Mouse (Mus musculus): ENCODE measurements at regions not wholly inside any gene's neighbourhood (a gene's known extent, or its start where the extent isn't known, plus 50 kb on each side); places are given as distances from the start of the nearest gene placed in this dataset.

- DNase-seq (ENCODE audit: low spot score in 2 of 2) = no peak
Measured at GRCm38 (mm10) chr3:21962921-21963732, 113.3 kb upstream of the Tbl1xr1 start.

GRCm38 (mm10) chr3:21963733-21964351 is 112.6 kb upstream of the Tbl1xr1 start:
- no peak for DNase-seq (ENCODE audit: low spot score in 2 of 2)

DNA sequence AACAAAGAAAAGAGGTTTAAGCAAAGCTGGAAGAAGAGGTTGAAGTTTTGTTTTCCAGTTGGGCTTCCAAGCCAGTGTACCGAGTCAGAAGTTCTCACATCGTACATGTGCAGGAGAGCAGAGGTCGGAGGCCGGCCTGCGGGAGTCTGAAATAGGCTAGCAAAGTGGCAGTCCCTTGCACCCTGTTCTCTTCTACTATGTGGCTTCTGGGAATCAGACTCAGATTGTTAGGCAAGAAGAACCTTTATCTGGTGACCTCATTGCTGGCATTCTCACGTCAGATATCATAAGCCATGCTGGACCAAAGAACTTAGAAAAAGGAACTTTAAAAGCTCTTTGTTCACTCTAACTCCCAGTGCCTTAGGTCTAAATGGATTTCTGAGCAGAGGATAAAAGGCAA is 112.0 kb upstream of the Tbl1xr1 start:
- no peak for DNase-seq (ENCODE audit: low spot score in 2 of 2)

DNA sequence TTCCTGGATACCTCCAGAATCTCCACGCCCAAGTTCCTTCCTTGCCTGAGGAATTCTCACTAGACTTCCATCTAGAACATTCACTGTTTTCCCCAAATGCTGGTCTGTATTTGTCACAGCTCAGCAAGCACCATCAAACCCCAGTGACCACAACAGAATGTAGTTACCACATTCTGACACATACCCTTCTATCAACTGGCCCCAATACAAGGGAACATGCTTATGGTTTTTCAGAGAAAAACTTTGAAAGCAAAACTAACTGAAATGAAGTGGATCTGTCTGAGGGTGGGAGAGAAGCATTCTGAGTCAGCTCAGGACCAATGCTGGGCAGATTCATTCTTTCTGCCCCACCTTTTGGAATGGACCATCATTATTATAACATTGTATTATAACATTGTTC is 110.9 kb upstream of the Tbl1xr1 start:
- no peak for DNase-seq (ENCODE audit: low spot score in 2 of 2)

DNA sequence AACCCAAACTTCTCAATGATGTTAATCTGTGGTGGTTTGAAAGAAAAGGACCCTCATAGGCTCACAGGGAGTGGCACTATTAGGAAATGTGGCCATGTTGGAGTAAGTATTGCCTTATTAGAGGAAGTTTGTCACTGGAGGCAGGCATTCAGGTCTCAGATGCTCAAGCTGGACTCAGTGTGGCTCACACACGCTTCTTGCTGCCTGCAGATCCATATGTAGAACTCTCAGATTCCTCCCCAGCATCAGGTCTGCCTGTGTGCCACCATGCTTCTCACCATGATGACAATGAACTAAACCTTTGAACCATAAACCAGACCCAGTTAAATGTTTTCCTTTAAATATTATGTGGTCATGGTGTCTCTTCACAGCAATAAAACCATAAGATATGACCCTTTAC is 104.7 kb upstream of the Tbl1xr1 start:
- DNase-seq (ENCODE audit: low spot score in 2 of 2) = no peak

DNA sequence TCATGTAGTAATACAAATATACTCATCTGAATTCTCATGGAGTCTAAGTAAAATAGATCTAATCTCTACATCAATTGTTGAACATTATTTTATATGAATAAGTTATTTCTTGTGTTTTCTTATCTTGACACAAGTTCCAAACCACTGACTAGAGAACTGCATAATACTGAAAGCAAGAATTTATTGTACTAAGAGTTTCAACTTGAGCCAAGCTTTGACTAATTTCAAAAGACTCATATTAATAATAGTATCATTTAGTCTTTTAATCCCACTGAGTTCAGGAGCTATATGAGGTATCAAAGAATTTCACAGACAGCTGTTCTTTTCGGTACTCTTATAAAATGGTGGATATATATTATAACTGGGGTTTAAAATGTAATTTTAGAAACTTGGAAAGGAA is 103.3 kb upstream of the Tbl1xr1 start:
- no peak for DNase-seq (ENCODE audit: low spot score in 2 of 2)

DNA sequence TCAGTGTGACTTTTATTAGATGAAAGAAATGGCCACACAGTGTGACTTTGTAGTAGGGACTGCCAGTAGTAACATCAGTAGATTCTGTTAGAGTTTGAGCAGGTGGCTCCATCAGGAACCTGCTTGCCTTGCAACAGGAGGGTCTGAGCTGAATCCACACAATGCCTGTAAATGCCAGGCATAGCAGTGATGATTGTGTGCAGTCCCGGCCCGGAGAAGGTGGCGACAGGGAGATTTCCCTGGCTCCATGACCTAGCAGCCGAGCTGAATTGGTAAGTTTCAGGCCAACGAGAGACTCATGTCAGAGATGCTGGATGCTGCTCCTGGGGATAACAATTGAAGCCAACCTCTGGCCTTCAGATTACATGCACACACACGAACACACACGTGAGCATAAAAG is 102.8 kb upstream of the Tbl1xr1 start:
- DNase-seq (ENCODE audit: low spot score in 2 of 2) = no peak

DNA sequence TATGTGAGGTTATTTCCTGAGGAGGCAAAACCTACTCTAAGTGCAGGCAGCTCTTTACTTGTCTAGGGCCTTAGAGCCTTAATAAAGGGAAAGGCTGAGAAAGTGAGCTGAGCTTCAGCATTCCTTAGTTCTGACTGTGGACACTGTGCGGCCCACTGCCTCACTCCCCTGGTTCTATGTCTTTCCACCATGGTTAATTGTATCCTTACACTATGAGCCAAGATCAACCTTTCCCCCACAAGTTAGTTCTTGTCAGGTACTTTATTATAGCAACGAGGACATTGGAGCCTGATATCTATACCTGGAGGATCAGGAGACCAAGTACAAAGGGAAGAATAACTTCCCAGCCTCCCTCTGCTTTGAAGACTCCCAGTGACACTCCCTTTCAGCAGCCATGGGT is 101.7 kb upstream of the Tbl1xr1 start:
- no peak for DNase-seq (ENCODE audit: low spot score in 2 of 2)

- no peak for DNase-seq (ENCODE audit: low spot score in 2 of 2)
Measured at GRCm38 (mm10) chr3:21977775-21978174, 98.7 kb upstream of the Tbl1xr1 start.

GRCm38 (mm10) chr3:21982991-21983390 is 93.5 kb upstream of the Tbl1xr1 start:
- no peak for DNase-seq (ENCODE audit: low spot score in 2 of 2)

GRCm38 (mm10) chr3:21983993-21984725 is 92.3 kb upstream of the Tbl1xr1 start:
- DNase-seq (ENCODE audit: low spot score in 2 of 2) = no peak

DNA sequence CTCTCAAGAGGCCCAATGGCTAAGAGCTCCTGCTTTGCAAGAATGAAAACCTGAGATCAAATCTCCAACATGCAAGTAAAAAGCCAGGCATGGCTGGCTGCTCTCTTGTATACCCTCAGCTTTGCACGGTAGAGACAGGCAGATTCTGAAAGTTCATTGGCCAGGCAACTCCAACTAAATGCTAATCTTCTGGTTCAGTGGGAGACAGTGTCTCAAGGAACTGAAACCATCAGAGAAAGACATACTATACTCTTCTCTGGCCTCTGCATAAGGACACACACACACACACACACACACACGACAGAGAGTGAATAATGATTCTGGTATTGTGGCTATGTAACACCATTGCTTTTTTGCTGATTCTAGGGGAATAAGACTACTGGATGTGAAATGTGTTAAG is 91.6 kb upstream of the Tbl1xr1 start:
- DNase-seq (ENCODE audit: low spot score in 2 of 2) = no peak

DNA sequence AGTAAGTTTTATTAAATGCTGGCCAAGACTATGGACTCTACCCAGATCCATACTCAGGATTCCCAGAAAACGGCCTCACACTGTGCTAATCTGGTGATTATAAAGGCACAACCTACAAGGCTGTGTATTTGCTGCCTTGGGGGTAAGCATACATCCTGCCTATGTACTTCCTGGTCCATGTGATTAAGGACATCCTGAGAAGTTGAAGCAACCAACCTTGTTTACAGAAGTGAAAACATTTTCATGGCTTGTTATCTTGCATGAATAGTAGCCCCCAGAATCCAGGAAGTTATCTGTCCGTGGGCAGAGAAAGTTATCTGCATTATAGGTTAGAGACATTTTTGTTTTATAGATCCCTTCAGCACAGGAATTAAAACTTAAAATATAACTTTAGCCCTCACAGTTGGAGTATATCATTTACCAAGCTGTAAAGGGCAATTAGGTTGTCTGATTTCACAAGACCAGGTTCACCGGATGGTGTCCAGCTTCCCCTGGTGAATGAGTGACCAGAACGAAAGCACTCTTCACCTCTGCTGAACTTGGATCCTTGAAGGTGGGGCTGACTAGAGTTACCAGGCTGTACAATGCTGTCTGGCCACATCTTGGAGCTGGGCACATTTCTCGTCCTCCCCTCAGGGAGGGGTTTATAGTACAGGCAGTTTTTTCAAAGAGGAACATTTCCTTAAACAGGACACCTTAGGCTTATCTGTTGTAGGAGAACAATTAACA is 90.1 kb upstream of the Tbl1xr1 start:
- DNase-seq (ENCODE audit: low spot score in 2 of 2) = no peak

- no peak for DNase-seq (ENCODE audit: low spot score in 2 of 2)
Measured at GRCm38 (mm10) chr3:21986893-21987250, 89.6 kb upstream of the Tbl1xr1 start.

GRCm38 (mm10) chr3:21987455-21988009 is 88.9 kb upstream of the Tbl1xr1 start:
- no peak for DNase-seq (ENCODE audit: low spot score in 2 of 2)

GRCm38 (mm10) chr3:21988010-21988531 is 88.4 kb upstream of the Tbl1xr1 start:
- DNase-seq (ENCODE audit: low spot score in 2 of 2) = peak; percentile 16 to 42

DNA sequence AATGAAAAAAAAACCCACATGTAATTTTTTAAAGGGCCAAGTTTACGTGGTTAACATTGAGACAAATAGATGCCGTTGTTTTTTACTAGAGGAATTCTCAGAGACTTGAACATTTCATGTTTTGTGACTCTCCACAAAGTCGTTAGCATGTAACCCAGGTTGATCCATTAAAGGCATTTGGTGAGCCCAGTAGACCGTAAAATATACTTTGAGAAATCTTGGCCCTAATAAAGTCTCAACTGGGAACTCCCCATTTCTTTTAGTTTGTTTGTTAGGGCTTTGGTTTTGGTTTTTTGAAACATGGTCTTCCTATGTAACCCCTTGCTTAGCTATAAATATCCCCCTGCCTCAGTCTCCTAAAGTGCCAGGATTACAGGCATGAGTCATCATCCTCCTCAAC is 85.9 kb upstream of the Tbl1xr1 start:
- no peak for DNase-seq (ENCODE audit: low spot score in 2 of 2)

GRCm38 (mm10) chr3:21991681-21992152 is 84.7 kb upstream of the Tbl1xr1 start:
- DNase-seq (ENCODE audit: low spot score in 2 of 2) = peak in 1 of 2 experiments; percentile 5

DNA sequence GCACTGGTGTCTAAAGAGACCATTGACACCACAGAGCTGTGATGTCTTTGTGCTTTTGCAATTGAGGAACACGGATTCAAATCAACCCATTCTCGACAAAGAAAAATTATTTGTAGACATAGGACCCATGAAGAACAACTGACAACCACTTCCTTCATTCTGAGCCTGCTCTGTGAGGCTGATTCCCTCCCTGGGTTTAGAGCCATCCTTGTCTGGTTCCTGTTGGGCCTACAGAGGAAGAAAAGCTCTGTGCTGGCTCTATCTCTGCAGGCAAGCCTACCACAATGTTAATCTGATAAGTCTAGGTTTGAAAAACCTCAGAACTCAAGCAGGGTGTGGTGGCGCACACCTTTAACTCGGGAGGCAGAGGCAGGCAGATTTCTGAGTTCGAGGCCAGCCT is 84.2 kb upstream of the Tbl1xr1 start:
- DNase-seq (ENCODE audit: low spot score in 2 of 2) = no peak

GRCm38 (mm10) chr3:21993961-21994360 is 82.5 kb upstream of the Tbl1xr1 start:
- no peak for DNase-seq (ENCODE audit: low spot score in 2 of 2)

DNA sequence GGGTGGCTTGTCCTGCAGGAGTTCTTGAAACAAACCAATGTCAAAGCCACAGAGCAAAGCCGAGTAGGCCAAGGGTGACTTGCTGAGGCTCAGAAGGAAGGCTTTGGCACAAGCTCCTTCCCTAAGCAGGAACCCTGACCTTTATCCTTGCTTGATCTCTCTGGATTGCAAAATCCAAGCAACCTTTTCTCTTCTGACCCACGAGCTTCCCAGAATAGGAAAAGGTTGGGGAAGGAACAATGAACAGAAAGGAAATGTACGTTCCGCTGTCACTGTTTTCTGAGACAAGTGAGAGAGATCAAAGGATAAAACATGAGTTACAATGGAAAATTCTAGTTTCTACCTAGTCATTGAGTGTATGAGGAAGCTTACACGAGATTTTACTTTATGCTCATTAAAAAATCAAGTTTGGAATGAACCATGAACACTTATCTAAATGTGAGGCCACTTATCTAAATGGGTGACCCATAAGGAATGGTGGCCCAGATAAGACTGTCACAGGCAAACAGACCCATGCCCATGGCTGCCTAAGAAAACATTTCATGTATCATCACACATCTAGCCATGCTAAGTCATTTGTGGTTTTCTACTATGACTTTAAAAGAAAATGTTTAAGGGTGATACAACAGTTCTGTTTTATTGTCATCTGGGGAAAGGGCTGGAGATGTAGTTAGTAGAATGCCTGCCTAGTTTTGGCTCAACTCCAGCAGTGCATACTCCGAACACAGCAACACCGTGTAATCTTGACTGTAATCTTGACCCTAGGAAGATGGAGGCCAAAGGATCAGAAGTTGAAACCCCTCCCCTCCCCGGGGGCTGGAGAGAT is 80.7 kb upstream of the Tbl1xr1 start:
- no peak for DNase-seq (ENCODE audit: low spot score in 2 of 2)

Measured in right cerebral cortex, postnatal 36 days (tissue).